Mouse (Mus musculus) erythroblast, embryonic 14.5 days (primary cell): ENCODE measurements around the gene Lrrc4c. TPM values are rescaled to one million over a fixed set of nuclear protein-coding genes. Genes with fewer than 3 reads are reported as not detected.

Source experiments
- H3K27me3 ChIP-seq: 2 replicates; pipeline ENCODE4 v1.6.1; 2012; ENCODE audit warnings: inconsistent platforms; ENCODE audit not compliant: control insufficient read depth
- H3K36me3 ChIP-seq: 2 replicates; pipeline ENCODE4 v1.6.1; 2012; ENCODE audit warnings: mild to moderate bottlenecking, inconsistent platforms; ENCODE audit not compliant: control insufficient read depth
- H3K4me1 ChIP-seq: 2 replicates; pipeline ENCODE4 v1.6.1; 2012; ENCODE audit warnings: inconsistent platforms; ENCODE audit not compliant: control insufficient read depth
- H3K4me3 ChIP-seq: replicated peaks from 2 replicates; pipeline ENCODE3; 2012; ENCODE audit warnings: moderate library complexity, mild to moderate bottlenecking, inconsistent platforms
- H3K9me3 ChIP-seq: 2 replicates; pipeline ENCODE4 v1.6.1; 2012; ENCODE audit warnings: low read length, inconsistent platforms, mixed read lengths; ENCODE audit not compliant: control insufficient read depth
- GATA1 ChIP-seq: IDR thresholded peaks from 2 replicates; pipeline ENCODE4 v1.6.1; 2012; ENCODE audit warnings: low read length, inconsistent platforms, mixed read lengths
- TAL1 ChIP-seq: IDR thresholded peaks from 3 replicates; pipeline ENCODE4 v1.6.1; 2012; ENCODE audit warnings: low read length, inconsistent platforms, mixed read lengths
- polyA plus RNA-seq: library from polyadenylated mRNA; stranded (reverse); fragments of >175 nt; gene quantifications from 2 replicates; pipeline ENCODE4 v1.2.3, GENCODE M21; 2012

The Lrrc4c gene
- polyA plus RNA-seq, 1 experiment = not detected

DNA sequence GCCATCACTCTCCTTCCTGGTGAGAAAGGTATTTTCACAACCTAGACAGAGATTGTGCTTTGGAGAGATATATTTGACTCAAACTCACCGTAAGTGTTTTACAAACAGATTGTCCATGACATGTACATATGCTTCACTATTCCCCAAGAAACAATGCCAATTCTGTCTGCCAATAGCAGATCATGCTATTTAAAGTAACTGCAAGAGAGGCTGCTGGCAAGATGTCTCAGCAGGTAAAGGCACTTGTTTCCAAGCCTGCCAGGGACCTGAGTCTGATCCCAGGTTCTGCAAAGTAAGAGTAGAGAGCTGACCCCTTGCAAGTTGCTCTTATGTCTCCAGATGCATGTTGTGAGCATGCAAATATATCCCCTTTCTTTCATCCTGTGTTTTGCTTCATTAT lies 558.1 kb downstream of the Lrrc4c start:
- H3K36me3 ChIP-seq = no peaks in the 10 kb centered on the region
- TF ChIP-seq GATA1 (no peak), TAL1 (no peak)
- H3K4me3 ChIP-seq = no peak overlapping the region
- H3K9me3 ChIP-seq = no peaks in the 10 kb centered on the region
- no peaks in the 10 kb centered on the region for H3K27me3 ChIP-seq
- no peaks in the 10 kb centered on the region for H3K4me1 ChIP-seq

DNA sequence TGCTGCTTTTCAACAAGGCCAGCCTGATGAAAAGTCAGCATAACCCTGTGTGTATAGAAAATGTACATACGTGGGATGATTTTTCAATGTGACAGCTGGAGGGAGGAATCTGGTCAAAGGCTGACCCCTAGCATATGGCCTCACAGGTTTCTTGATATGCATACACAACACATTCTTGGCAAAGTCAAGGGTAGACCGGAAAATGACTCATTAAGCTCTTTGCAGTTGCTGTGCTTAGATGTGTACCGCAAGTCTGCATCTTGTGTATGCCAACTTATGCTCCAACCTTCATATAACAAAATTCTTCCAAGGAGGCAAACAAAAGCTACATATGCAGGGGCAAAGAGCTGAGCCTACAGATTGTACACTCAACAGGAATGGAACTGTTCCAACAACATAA lies 631.6 kb downstream of the Lrrc4c start:
- Histone ChIP-seq H3K36me3 (no peaks in the 10 kb centered on the region), H3K4me3 (no peak overlapping the region), H3K27me3 (no peaks in the 10 kb centered on the region), H3K9me3 (no peaks in the 10 kb centered on the region), H3K4me1 (no peaks in the 10 kb centered on the region)
- TF ChIP-seq GATA1 = no peak
- no peak for TF ChIP-seq TAL1

DNA sequence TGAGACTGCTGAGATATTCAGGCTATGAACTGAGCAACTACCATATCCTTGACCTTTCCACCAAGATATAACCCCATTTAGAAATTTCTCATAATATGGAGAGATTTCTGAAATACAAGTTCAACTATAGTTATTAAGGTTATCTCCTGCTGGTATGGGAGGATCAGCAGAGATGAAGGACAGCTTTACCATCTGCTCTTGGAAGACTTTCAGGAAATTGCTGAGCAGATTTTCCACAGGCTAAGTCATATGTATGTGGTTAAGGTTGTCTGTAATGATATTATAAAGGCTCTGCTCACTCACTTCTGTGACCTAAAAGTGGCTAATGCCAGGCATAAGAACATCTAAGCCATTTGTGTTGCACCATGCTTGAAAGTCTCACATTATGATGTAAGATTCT lies 681.6 kb downstream of the Lrrc4c start:
- H3K36me3 ChIP-seq = no peaks in the 10 kb centered on the region
- no peaks in the 10 kb centered on the region for H3K4me1 ChIP-seq
- H3K4me3 ChIP-seq = no peak overlapping the region
- peaks cover 2% of the 10 kb centered on the region; the same call in 1 of the 2 replicates for H3K9me3 ChIP-seq
- TF ChIP-seq TAL1 (no peak), GATA1 (no peak)
- no peaks in the 10 kb centered on the region for H3K27me3 ChIP-seq

DNA sequence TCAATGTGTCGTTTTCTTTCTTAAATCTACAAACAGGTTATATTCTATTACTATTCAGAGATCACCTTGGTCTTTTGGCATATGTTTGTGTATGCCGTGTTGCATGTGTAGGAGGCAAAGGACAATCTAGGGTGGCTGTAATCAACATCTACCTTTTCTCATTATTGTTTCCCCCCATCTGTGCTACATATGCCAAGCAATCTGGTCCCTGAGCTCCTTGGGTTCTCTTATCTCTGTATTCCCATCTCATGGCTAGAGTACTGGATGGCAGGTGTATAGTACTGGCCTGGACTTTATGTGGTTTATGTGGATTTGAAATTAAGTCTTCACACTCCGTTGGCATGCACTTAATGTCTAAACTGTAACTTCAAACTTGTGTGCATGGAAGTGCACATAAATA lies 700.4 kb downstream of the Lrrc4c start:
- Histone ChIP-seq H3K4me3 (no peak overlapping the region), H3K4me1 (no peaks in the 10 kb centered on the region), H3K9me3 (no peaks in the 10 kb centered on the region), H3K27me3 (no peaks in the 10 kb centered on the region), H3K36me3 (no peaks in the 10 kb centered on the region)
- TF ChIP-seq GATA1 (no peak), TAL1 (no peak)

DNA sequence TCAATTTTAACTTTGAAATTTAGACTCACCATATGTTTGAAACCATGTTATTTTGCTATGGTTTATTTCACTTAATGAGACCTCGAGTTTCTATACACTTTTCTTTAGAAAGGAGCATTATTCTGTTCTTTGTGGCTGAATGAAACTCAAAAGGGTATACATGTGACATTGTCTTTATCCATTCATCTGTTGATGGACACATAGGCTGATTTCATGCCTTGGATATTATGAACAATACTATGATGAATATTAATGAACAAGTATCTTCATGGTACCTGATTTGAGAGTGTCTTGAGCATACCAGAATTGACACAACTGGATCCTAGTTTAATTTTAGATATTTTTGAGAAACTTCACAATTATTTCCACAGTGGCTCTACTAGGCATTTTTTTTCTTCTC lies 709.0 kb downstream of the Lrrc4c start:
- H3K27me3 ChIP-seq = no peaks in the 10 kb centered on the region
- H3K4me3 ChIP-seq = no peak overlapping the region
- no peak for TF ChIP-seq TAL1
- H3K9me3 ChIP-seq = no peaks in the 10 kb centered on the region
- no peaks in the 10 kb centered on the region for H3K36me3 ChIP-seq
- H3K4me1 ChIP-seq = no peaks in the 10 kb centered on the region

DNA sequence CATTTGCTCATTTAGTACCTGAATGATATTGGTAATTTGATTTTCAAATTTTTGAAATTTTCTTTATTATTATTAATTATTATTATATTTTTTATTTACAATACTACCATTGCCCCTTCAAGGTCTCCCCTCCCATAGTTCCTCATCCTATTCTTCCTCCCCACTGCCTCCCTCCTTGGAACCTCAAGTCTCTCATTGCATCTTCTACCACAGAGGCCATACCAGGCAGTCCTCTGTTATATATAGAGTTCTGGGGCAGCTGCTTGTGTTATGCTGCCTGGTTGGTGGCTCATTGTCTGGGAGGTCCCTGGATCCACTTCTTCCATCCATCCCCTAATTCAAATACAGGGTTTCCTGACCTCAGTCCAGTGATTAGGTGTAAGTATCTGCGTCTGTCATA lies 709.6 kb downstream of the Lrrc4c start:
- H3K4me1 ChIP-seq = no peaks in the 10 kb centered on the region
- H3K4me3 ChIP-seq = no peak overlapping the region
- H3K27me3 ChIP-seq = no peaks in the 10 kb centered on the region
- H3K36me3 ChIP-seq = no peaks in the 10 kb centered on the region
- TF ChIP-seq GATA1 (no peak), TAL1 (no peak)
- H3K9me3 ChIP-seq = no peaks in the 10 kb centered on the region

DNA sequence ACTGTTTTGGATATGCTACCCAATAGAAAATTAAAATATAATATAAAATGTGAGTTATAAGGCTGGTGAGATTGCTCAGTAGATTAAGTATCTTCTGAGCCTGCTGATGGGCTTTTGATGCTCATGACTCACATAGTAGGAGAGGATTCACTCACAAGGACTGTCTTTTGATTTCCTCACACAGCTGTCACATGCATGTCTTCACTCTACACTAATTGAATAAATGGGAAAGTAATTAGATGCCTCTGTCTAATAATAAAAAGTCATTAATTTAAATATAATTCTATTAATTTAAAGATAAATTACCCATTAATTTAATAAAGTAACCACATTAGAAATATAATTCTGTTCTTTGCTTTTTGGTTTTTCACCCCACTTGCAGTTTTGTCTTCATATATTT lies 718.4 kb downstream of the Lrrc4c start:
- Histone ChIP-seq H3K9me3 (no peaks in the 10 kb centered on the region; the same call in 1 of the 2 replicates), H3K27me3 (no peaks in the 10 kb centered on the region), H3K4me3 (no peak overlapping the region), H3K4me1 (no peaks in the 10 kb centered on the region), H3K36me3 (no peaks in the 10 kb centered on the region)
- TF ChIP-seq GATA1 = no peak
- TF ChIP-seq TAL1 = no peak

DNA sequence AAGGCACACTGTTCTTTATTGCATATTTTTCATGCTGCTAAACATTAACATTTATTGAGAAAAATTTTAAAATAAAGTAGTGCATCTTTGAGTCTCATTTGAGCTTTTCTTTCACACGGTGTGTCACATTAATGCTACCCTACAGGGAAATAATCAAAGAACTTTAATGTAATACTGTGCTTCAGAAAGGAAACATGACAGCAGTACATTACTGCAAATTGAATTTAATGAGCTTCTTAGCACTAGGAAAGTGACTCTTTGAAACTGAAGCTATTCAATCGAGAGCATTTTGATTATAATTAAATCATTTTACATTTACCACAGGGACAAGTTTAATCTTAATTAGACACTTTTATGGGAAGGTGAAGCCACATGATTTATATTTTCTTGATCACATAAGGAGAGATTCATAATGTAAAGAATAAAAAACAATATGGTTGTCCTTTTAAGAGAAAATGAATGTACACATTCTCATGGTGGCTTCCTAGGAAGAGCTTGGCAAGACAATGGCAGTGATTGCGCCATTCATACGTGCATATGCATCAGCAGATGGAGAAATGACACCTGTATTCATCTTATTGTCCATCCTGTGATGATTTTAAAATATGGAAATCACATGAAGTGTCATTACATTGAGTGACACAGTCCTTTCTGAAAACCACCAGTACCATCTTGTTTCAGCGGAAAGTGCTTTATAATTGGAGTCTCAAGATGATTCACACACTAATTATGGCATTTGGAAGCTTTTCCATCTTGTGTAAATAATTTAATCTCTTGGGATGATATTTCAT lies 719.2 kb downstream of the Lrrc4c start:
- no peaks in the 10 kb centered on the region for H3K36me3 ChIP-seq

DNA sequence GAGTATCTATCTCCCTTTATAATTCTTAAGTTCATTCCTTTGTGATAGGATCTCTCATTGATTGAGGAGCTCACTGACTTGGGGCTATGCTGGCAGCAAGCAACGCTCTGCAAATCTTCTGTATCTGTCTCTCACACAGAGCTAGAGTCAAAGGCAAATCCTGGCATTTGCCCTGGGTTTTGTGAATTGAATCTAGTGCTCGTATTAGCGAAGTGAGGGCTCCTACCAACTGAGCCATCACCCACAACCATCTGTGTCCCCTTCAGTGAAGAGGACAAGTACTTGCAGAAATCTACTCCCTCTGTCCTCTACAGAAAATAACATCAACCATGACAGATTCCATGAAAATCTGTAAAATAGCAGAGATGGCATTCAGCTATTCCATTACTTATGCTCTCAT lies 726.0 kb downstream of the Lrrc4c start:
- Histone ChIP-seq H3K36me3 (no peaks in the 10 kb centered on the region), H3K27me3 (no peaks in the 10 kb centered on the region), H3K4me1 (no peaks in the 10 kb centered on the region), H3K4me3 (no peak overlapping the region), H3K9me3 (no peaks in the 10 kb centered on the region)
- TF ChIP-seq TAL1 (no peak), GATA1 (no peak)

More for the DNA sequence above, 719.2 kb downstream of the Lrrc4c start:
- Histone ChIP-seq H3K27me3 (no peaks in the 10 kb centered on the region), H3K9me3 (no peaks in the 10 kb centered on the region; the same call in 1 of the 2 replicates), H3K4me3 (no peak overlapping the region), H3K4me1 (no peaks in the 10 kb centered on the region)
- TF ChIP-seq GATA1 (no peak), TAL1 (no peak)

DNA sequence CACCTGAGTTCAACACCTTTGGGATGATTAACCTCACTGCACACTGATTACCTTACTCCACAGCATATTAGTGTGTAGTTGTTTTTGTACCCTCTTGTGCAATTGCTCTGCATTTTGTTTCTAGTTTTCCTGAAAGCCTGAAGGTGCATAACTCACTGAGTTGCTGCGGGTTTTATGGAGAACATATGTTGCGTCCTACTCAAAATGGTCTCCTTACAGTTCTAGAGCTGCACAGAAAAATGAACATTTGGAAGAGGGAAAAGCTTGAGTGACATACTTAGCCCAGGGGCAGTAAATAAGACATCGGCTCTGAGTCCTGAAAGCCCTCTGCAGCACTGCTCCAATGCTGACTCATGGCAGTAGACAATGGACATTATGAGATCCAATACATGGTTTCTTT lies 727.7 kb downstream of the Lrrc4c start:
- Histone ChIP-seq H3K4me3 (no peak overlapping the region), H3K4me1 (no peaks in the 10 kb centered on the region), H3K36me3 (no peaks in the 10 kb centered on the region), H3K9me3 (peaks cover 3% of the 10 kb centered on the region; the same call in 1 of the 2 replicates), H3K27me3 (no peaks in the 10 kb centered on the region)
- TF ChIP-seq GATA1 = no peak
- no peak for TF ChIP-seq TAL1
